ENCODE assay signal across 11 mouse cellular contexts in genomic region chr19:20009801-20010441, GRCm38 (mm10).
DNase-seq lines count a peak whose midpoint lies in the region; ATAC-seq lines count a peak whose summit lies in the region.
"Had no signal": no experiment of that assay in that cellular context is flagged by ENCODE, and none has a peak within 500 bp of the region (broad histone marks: within the 10 kb centered on the region; RNA-seq: fewer than 3 reads in every experiment).

No protein-coding gene starts in this region.

- no peak overlapping the region for H3K9ac ChIP-seq in forebrain, embryonic 12.5 days
- H3K9ac ChIP-seq in forebrain, embryonic 11.5 days (ENCODE audit: low read length): no peak overlapping the region
- H3K9ac ChIP-seq in forebrain, embryonic 15.5 days (replicated peaks): no peak overlapping the region
- no peak overlapping the region for H3K9ac ChIP-seq in midbrain, embryonic 16.5 days (ENCODE audit: low read depth, low read length)

- no peaks in the 10 kb centered on the region for H3K9me3 ChIP-seq in forebrain, embryonic 12.5 days
- no peaks in the 10 kb centered on the region for H3K9me3 ChIP-seq in forebrain, embryonic 11.5 days (ENCODE audit: control insufficient read depth, low read length)
- H3K9me3 ChIP-seq in forebrain, embryonic 15.5 days: no peaks in the 10 kb centered on the region
- no peaks in the 10 kb centered on the region for H3K9me3 ChIP-seq in midbrain, embryonic 16.5 days (replicated peaks; ENCODE audit: control insufficient read depth, low read length, poor library complexity, severe bottlenecking)
- H3K9me3 ChIP-seq: heart, embryonic 10.5 days had no signal

- ATAC-seq in forebrain, embryonic 12.5 days (ENCODE audit: low FRiP score): peak; percentile 52; the same call in 1 of the 2 replicates
- no peak for ATAC-seq in forebrain, embryonic 11.5 days (replicated peaks; ENCODE audit: low FRiP score)
- ATAC-seq in cerebellum, adult (ENCODE audit: insufficient number of reproducible peaks, low FRiP score, low TSS enrichment): peak; percentile 87
- ATAC-seq in forebrain, embryonic 15.5 days (replicated peaks): 0 out of 2 replicates have a peak, but pooled peaks have one; percentile 7
- ATAC-seq in midbrain, embryonic 16.5 days: peak; percentile 47

- no peak overlapping the region for H3K4me3 ChIP-seq in forebrain, embryonic 12.5 days (replicated peaks)
- H3K4me3 ChIP-seq in forebrain, embryonic 11.5 days (ENCODE audit: low read depth, low read length): no peak overlapping the region
- H3K4me3 ChIP-seq in forebrain, embryonic 15.5 days: no peak overlapping the region
- no peak overlapping the region for H3K4me3 ChIP-seq in midbrain, embryonic 16.5 days (ENCODE audit: low read depth, low read length)
- H3K4me3 ChIP-seq: heart, embryonic 10.5 days had no signal

- H3K4me1 ChIP-seq in forebrain, embryonic 12.5 days: peaks cover 10% of the 10 kb centered on the region
- no peaks in the 10 kb centered on the region for H3K4me1 ChIP-seq in forebrain, embryonic 11.5 days (replicated peaks; ENCODE audit: control insufficient read depth, insufficient read depth, low read length)
- peaks cover 12% of the 10 kb centered on the region for H3K4me1 ChIP-seq in forebrain, embryonic 15.5 days
- peaks cover 5% of the 10 kb centered on the region; the same call in 1 of the 2 replicates for H3K4me1 ChIP-seq in midbrain, embryonic 16.5 days (ENCODE audit: control insufficient read depth, insufficient read depth, low read length)
- H3K4me1 ChIP-seq: heart, embryonic 10.5 days had no signal

- no peaks in the 10 kb centered on the region for H3K36me3 ChIP-seq in forebrain, embryonic 12.5 days (replicated peaks)
- H3K36me3 ChIP-seq in forebrain, embryonic 11.5 days (ENCODE audit: control insufficient read depth, insufficient read depth, low read length): no peaks in the 10 kb centered on the region
- H3K36me3 ChIP-seq in forebrain, embryonic 15.5 days: no peaks in the 10 kb centered on the region
- H3K36me3 ChIP-seq in midbrain, embryonic 16.5 days (ENCODE audit: control insufficient read depth, insufficient read depth, low read length): no peaks in the 10 kb centered on the region
- H3K36me3 ChIP-seq: heart, embryonic 10.5 days had no signal

- 67% methylated on average over 12 of the region's 12 CpGs for WGBS in forebrain, embryonic 12.5 days
- WGBS in forebrain, embryonic 11.5 days: 67% methylated on average over 12 of the region's 12 CpGs
- WGBS in forebrain, embryonic 15.5 days: 46% methylated on average over 12 of the region's 12 CpGs
- WGBS in midbrain, embryonic 16.5 days: 51% methylated on average over 12 of the region's 12 CpGs

- no peaks in the 10 kb centered on the region for H3K27me3 ChIP-seq in forebrain, embryonic 12.5 days
- H3K27me3 ChIP-seq in forebrain, embryonic 11.5 days (ENCODE audit: control insufficient read depth, insufficient read depth, low read length): no peaks in the 10 kb centered on the region
- H3K27me3 ChIP-seq in forebrain, embryonic 15.5 days: no peaks in the 10 kb centered on the region
- H3K27me3 ChIP-seq in midbrain, embryonic 16.5 days (ENCODE audit: control insufficient read depth, insufficient read depth, low read depth, low read length): no peaks in the 10 kb centered on the region

- no peak overlapping the region for H3K4me2 ChIP-seq in forebrain, embryonic 12.5 days
- no peak overlapping the region for H3K4me2 ChIP-seq in forebrain, embryonic 11.5 days (ENCODE audit: low read depth, low read length, severe bottlenecking)
- peak overlapping the region; percentile 22 for H3K4me2 ChIP-seq in forebrain, embryonic 15.5 days (replicated peaks)
- H3K4me2 ChIP-seq in midbrain, embryonic 16.5 days (ENCODE audit: low read length): peak overlapping the region; percentile 20

- no peak for DNase-seq in forebrain, embryonic 11.5 days (ENCODE audit: low spot score)
- no peak for DNase-seq in spleen, postnatal 36 days (ENCODE audit: low spot score in 2 of 2)
- DNase-seq in urinary bladder, adult 18-20 months (ENCODE audit: low spot score in 2 of 2): no peak
- no peak for DNase-seq in lung, postnatal 36 days
- DNase-seq: kidney, adult 8-10 months; layer of hippocampus, postnatal 36 days had no signal

- no peak overlapping the region for H3K27ac ChIP-seq in forebrain, embryonic 12.5 days
- H3K27ac ChIP-seq in forebrain, embryonic 11.5 days (ENCODE audit: low read depth, low read length): no peak overlapping the region
- H3K27ac ChIP-seq in forebrain, embryonic 15.5 days (replicated peaks): no peak overlapping the region
- no peak overlapping the region for H3K27ac ChIP-seq in midbrain, embryonic 16.5 days (ENCODE audit: low read length)
- H3K27ac ChIP-seq: heart, embryonic 10.5 days had no signal

Comparison
In these comparisons a context has a peak if more than half of its experiments do, and no peak if none do; other contexts are left out.
1. H3K4me2 ChIP-seq: peak in forebrain, embryonic 15.5 days (single experiment) and midbrain, embryonic 16.5 days (single experiment); none in forebrain, embryonic 12.5 days (single experiment) and forebrain, embryonic 11.5 days (single experiment).